Mouse (Mus musculus) cerebellum, postnatal 4 days (tissue): ENCODE measurements at regions not wholly inside any gene's neighbourhood (a gene's known extent, or its start where the extent isn't known, plus 50 kb on each side); places are given as distances from the start of the nearest gene placed in this dataset.
"Not testable (repeated sequence)": the region's sequence is repeated elsewhere in the genome, so short reads cannot be mapped to it uniquely, and the experiment has no call there.

Source experiments
- DNase-seq, 2 experiments: peaks; one replicate each; pipeline ENCODE4 v3.0.0; 2022; ENCODE audit warnings: low spot score in 2 of 2, mixed read lengths in 1 of 2

GRCm38 (mm10) chr7:111843715-111844114 is 63.9 kb upstream of the Galnt18 start:
- no peak for DNase-seq

GRCm38 (mm10) chr7:111840826-111841225 is 61.0 kb upstream of the Galnt18 start:
- no peak for DNase-seq

- DNase-seq, result no peak
These were observed 58.4 kb upstream of the Galnt18 start for GRCm38 (mm10) chr7:111838162-111838561.

GRCm38 (mm10) chr7:111834356-111834755 is 54.6 kb upstream of the Galnt18 start:
- DNase-seq, result not testable (repeated sequence)

- DNase-seq, result no peak
These were observed 50.2 kb upstream of the Galnt18 start for GRCm38 (mm10) chr7:111829931-111830330.
